Mouse (Mus musculus): ENCODE measurements around the gene Dlx2.

DNA sequence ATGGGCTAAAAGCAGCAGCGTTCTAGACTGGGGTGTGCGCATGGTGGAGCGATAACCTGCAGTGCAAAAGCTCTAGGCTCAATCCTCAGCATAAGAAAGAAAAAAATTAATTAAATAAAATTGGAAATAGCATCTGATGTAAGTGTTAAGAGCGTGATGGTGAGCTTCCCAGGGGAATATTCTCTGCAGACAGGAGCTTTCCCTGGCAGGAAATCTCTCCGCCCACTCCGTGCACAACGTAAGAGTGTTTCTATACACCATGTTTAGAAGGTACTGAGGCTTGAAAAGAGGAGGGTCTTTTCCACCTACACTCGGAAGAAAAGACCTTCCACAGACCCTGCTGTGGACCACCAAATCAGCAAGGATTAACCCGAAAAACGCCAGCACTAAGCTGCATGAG lies 52.1 kb downstream of the Dlx2 start:
- TF ChIP-seq CTCF (IDR thresholded peaks at IDR 0.05; ENCODE audit: control insufficient read depth, insufficient read depth, insufficient replicate concordance, low read depth, low read length) (no peak), POLR2A (IDR thresholded peaks at IDR 0.05; ENCODE audit: control insufficient read depth, low read depth, low read length) (no peak)

All from testis, adult 2 months (tissue).